23 mouse cellular contexts compared by ENCODE assay signal in genomic region chr11:34290708-34291107, GRCm38 (mm10). TPM values are rescaled to one million over a fixed set of nuclear protein-coding genes. Genes with fewer than 3 reads are reported as not detected.
DNase-seq lines count a peak whose midpoint lies in the region; ATAC-seq and TF ChIP-seq lines count a peak whose summit lies in the region.
"Had no signal": no experiment of that assay in that cellular context is flagged by ENCODE, and none has a peak within 500 bp of the region (broad histone marks: within the 10 kb centered on the region; RNA-seq: fewer than 3 reads in every experiment).

No protein-coding gene starts in this region.

- peak overlapping the region; percentile 62; the same call in 1 of the 2 replicates for H3K27ac ChIP-seq in forebrain, embryonic 10.5 days
- no peak overlapping the region for H3K27ac ChIP-seq in forebrain, postnatal 0 days (ENCODE audit: low read depth, low read length)
- H3K27ac ChIP-seq in midbrain, embryonic 10.5 days (replicated peaks): peak overlapping the region; percentile 7; the same call in 1 of the 2 replicates
- H3K27ac ChIP-seq in midbrain, embryonic 15.5 days: no peak overlapping the region; the same call in 1 of the 2 replicates
- H3K27ac ChIP-seq in forebrain, embryonic 12.5 days: peak overlapping the region; percentile 46; the same call in 1 of the 2 replicates
- peak overlapping the region; percentile 14; the same call in 1 of the 2 replicates for H3K27ac ChIP-seq in forebrain, embryonic 15.5 days (replicated peaks)
- H3K27ac ChIP-seq in liver, postnatal 0 days (ENCODE audit: low read depth): no peak overlapping the region
- H3K27ac ChIP-seq: embryonic facial prominence, embryonic 10.5 days; heart, adult 2 months; heart, embryonic 15.5 days; hindbrain, postnatal 0 days had no signal

- TF ChIP-seq CTCF in forebrain, postnatal 0 days (IDR thresholded peaks at IDR 0.05; ENCODE audit: low read depth): no peak
- no peak for TF ChIP-seq CTCF in liver, postnatal 0 days (IDR thresholded peaks at IDR 0.05; ENCODE audit: low read depth)

- no peak overlapping the region for H3K4me2 ChIP-seq in forebrain, postnatal 0 days (ENCODE audit: low read depth)
- no peak overlapping the region for H3K4me2 ChIP-seq in midbrain, embryonic 15.5 days
- no peak overlapping the region for H3K4me2 ChIP-seq in forebrain, embryonic 12.5 days
- no peak overlapping the region for H3K4me2 ChIP-seq in forebrain, embryonic 15.5 days (replicated peaks)
- no peak overlapping the region for H3K4me2 ChIP-seq in liver, postnatal 0 days (ENCODE audit: low read depth, low read length)
- H3K4me2 ChIP-seq: heart, embryonic 11.5 days; heart, embryonic 15.5 days had no signal

- no peak overlapping the region for H3K4me3 ChIP-seq in forebrain, embryonic 10.5 days
- H3K4me3 ChIP-seq in forebrain, postnatal 0 days (ENCODE audit: low read depth, low read length): no peak overlapping the region
- no peak overlapping the region for H3K4me3 ChIP-seq in midbrain, embryonic 10.5 days
- no peak overlapping the region for H3K4me3 ChIP-seq in midbrain, embryonic 15.5 days
- no peak overlapping the region for H3K4me3 ChIP-seq in forebrain, embryonic 12.5 days (replicated peaks)
- H3K4me3 ChIP-seq in forebrain, embryonic 15.5 days: no peak overlapping the region
- H3K4me3 ChIP-seq in liver, postnatal 0 days (ENCODE audit: low read depth, low read length): no peak overlapping the region
- H3K4me3 ChIP-seq: embryonic facial prominence, embryonic 10.5 days; heart, adult 2 months; heart, embryonic 15.5 days had no signal

- intact Hi-C loops in left cerebral cortex, postnatal 4 days (cut with DNase I): no loop called here

- no peak for ATAC-seq in forebrain, postnatal 0 days
- no peak for ATAC-seq in midbrain, embryonic 15.5 days (replicated peaks)
- ATAC-seq in forebrain, embryonic 12.5 days (ENCODE audit: low FRiP score): peak; percentile 31; the same call in 1 of the 2 replicates
- ATAC-seq in forebrain, embryonic 15.5 days (replicated peaks): no peak
- ATAC-seq in liver, postnatal 0 days: no peak
- ATAC-seq: activated CD4-positive, CD25-positive, alpha-beta regulatory T cell, adult 4 months; hindbrain, postnatal 0 days; Patski had no signal

- peaks cover 78% of the 10 kb centered on the region for H3K27me3 ChIP-seq in forebrain, embryonic 10.5 days (ENCODE audit: poor library complexity, severe bottlenecking)
- H3K27me3 ChIP-seq in forebrain, postnatal 0 days (ENCODE audit: insufficient read depth, low read length): no peaks in the 10 kb centered on the region
- H3K27me3 ChIP-seq in midbrain, embryonic 10.5 days (ENCODE audit: low read depth, poor library complexity, severe bottlenecking): peaks cover 95% of the 10 kb centered on the region
- peaks cover under 1% of the 10 kb centered on the region; the same call in 1 of the 2 replicates for H3K27me3 ChIP-seq in midbrain, embryonic 15.5 days (replicated peaks)
- H3K27me3 ChIP-seq in forebrain, embryonic 12.5 days: peaks cover 27% of the 10 kb centered on the region
- H3K27me3 ChIP-seq in forebrain, embryonic 15.5 days: no peaks in the 10 kb centered on the region
- no peaks in the 10 kb centered on the region for H3K27me3 ChIP-seq in liver, postnatal 0 days (ENCODE audit: insufficient read depth, low read length)
- H3K27me3 ChIP-seq: CH12.LX; heart, embryonic 15.5 days had no signal

- peaks cover 26% of the 10 kb centered on the region for H3K4me1 ChIP-seq in forebrain, embryonic 10.5 days
- peaks cover 5% of the 10 kb centered on the region; the same call in 1 of the 2 replicates for H3K4me1 ChIP-seq in forebrain, postnatal 0 days (ENCODE audit: insufficient read depth)
- peaks cover 25% of the 10 kb centered on the region for H3K4me1 ChIP-seq in midbrain, embryonic 10.5 days
- H3K4me1 ChIP-seq in midbrain, embryonic 15.5 days: peaks cover 12% of the 10 kb centered on the region
- H3K4me1 ChIP-seq in forebrain, embryonic 12.5 days: peaks cover 14% of the 10 kb centered on the region
- H3K4me1 ChIP-seq in forebrain, embryonic 15.5 days: peaks cover 19% of the 10 kb centered on the region
- H3K4me1 ChIP-seq in liver, postnatal 0 days (ENCODE audit: insufficient read depth): no peaks in the 10 kb centered on the region
- H3K4me1 ChIP-seq: heart, embryonic 15.5 days had no signal

- no peak overlapping the region for H3K9ac ChIP-seq in forebrain, postnatal 0 days
- no peak overlapping the region for H3K9ac ChIP-seq in midbrain, embryonic 15.5 days
- no peak overlapping the region for H3K9ac ChIP-seq in forebrain, embryonic 12.5 days
- H3K9ac ChIP-seq in forebrain, embryonic 15.5 days (replicated peaks): no peak overlapping the region
- H3K9ac ChIP-seq in liver, postnatal 0 days (replicated peaks): no peak overlapping the region
- H3K9ac ChIP-seq: heart, embryonic 15.5 days had no signal

- no peak for DNase-seq in forebrain, embryonic 10.5 days (ENCODE audit: extremely low spot score, low spot score)
- no peak for DNase-seq in forebrain, postnatal 0 days
- no peak for DNase-seq in midbrain, embryonic 10.5 days (ENCODE audit: low spot score)
- DNase-seq in left cerebral cortex, postnatal 4 days: no peak
- no peak for DNase-seq in liver, postnatal 0 days
- DNase-seq: adrenal gland, postnatal 14 days; cerebellum, adult 11-12 months; cerebellum, adult 9-10 months; cerebellum, postnatal 25 days; gastrocnemius, postnatal 14 days; heart, adult 2 months; heart, postnatal 14 days had no signal

- H3K36me3 ChIP-seq in forebrain, embryonic 10.5 days (replicated peaks): no peaks in the 10 kb centered on the region
- no peaks in the 10 kb centered on the region for H3K36me3 ChIP-seq in forebrain, postnatal 0 days (ENCODE audit: insufficient read depth)
- H3K36me3 ChIP-seq in midbrain, embryonic 10.5 days: no peaks in the 10 kb centered on the region
- no peaks in the 10 kb centered on the region for H3K36me3 ChIP-seq in midbrain, embryonic 15.5 days (replicated peaks)
- no peaks in the 10 kb centered on the region for H3K36me3 ChIP-seq in forebrain, embryonic 12.5 days (replicated peaks)
- H3K36me3 ChIP-seq in forebrain, embryonic 15.5 days: no peaks in the 10 kb centered on the region
- H3K36me3 ChIP-seq in liver, postnatal 0 days (replicated peaks; ENCODE audit: insufficient read depth, low read length): no peaks in the 10 kb centered on the region; the same call in 1 of the 2 replicates
- H3K36me3 ChIP-seq: embryonic facial prominence, embryonic 10.5 days; heart, embryonic 15.5 days had no signal

- H3K9me3 ChIP-seq in forebrain, embryonic 10.5 days: no peaks in the 10 kb centered on the region
- no peaks in the 10 kb centered on the region for H3K9me3 ChIP-seq in forebrain, postnatal 0 days (ENCODE audit: low read length)
- peaks cover 7% of the 10 kb centered on the region; the same call in 1 of the 2 replicates for H3K9me3 ChIP-seq in midbrain, embryonic 10.5 days (replicated peaks)
- no peaks in the 10 kb centered on the region for H3K9me3 ChIP-seq in midbrain, embryonic 15.5 days
- 0 out of 2 replicates have a peak, but pooled peaks cover 4% of the 10 kb centered on the region for H3K9me3 ChIP-seq in forebrain, embryonic 12.5 days
- no peaks in the 10 kb centered on the region for H3K9me3 ChIP-seq in forebrain, embryonic 15.5 days
- H3K9me3 ChIP-seq in liver, postnatal 0 days (ENCODE audit: low read length): no peaks in the 10 kb centered on the region
- H3K9me3 ChIP-seq: embryonic facial prominence, embryonic 10.5 days; heart, embryonic 15.5 days had no signal

- WGBS in forebrain, embryonic 10.5 days: 14% methylated on average over 2 of the region's 2 CpGs
- WGBS in forebrain, postnatal 0 days: 17% methylated on average over 2 of the region's 2 CpGs
- WGBS in midbrain, embryonic 10.5 days: 10% methylated on average over 2 of the region's 2 CpGs
- 12% methylated on average over 2 of the region's 2 CpGs for WGBS in midbrain, embryonic 15.5 days
- 13% methylated on average over 2 of the region's 2 CpGs for WGBS in forebrain, embryonic 12.5 days
- 4% methylated on average over 2 of the region's 2 CpGs for WGBS in forebrain, embryonic 15.5 days
- WGBS in liver, postnatal 0 days (ENCODE audit: insufficient replicate concordance): 56% methylated on average over 2 of the region's 2 CpGs

- no peak for TF ChIP-seq EP300 in liver, postnatal 0 days (IDR thresholded peaks at IDR 0.05; ENCODE audit: low read depth)

RNA-seq across cellular contexts. Expression of gene Fam196b, which starts 23.9 kb away (rescaled TPM):
- polyA plus RNA-seq in forebrain, embryonic 10.5 days (2016; fragmentation: Nextera tagmentation; extraction: Ambion mirVana): 0.36 TPM in 2 replicates
- total RNA-seq in forebrain, postnatal 0 days (2014; rRNA removed): 3.5 and 5.0 TPM in 2 replicates
- polyA plus RNA-seq in forebrain, postnatal 0 days (2015; fragmentation: Nextera tagmentation; extraction: Ambion mirVana): 0.79 and 1.5 TPM in 2 replicates
- polyA plus RNA-seq in midbrain, embryonic 10.5 days (2016; fragmentation: Nextera tagmentation; extraction: Ambion mirVana): 0.33 and 0.52 TPM in 2 replicates
- polyA plus RNA-seq in midbrain, embryonic 15.5 days (2015; fragmentation: Nextera tagmentation; extraction: Ambion mirVana): 5.1 and 6.4 TPM in 2 replicates
- polyA plus RNA-seq in forebrain, embryonic 12.5 days (2016; fragmentation: Nextera tagmentation; extraction: Ambion mirVana): 0.86 and 1.7 TPM in 2 replicates
- 1.9 and 2.2 TPM in 2 replicates for polyA plus RNA-seq in forebrain, embryonic 15.5 days (2015; fragmentation: Nextera tagmentation; extraction: Ambion mirVana)
- 1 to 10 TPM; 2.3 to 2.7 TPM for total RNA-seq in left cerebral cortex, postnatal 4 days (2021)
- 0.11 and 0.13 TPM in 2 replicates for polyA plus RNA-seq in liver, postnatal 0 days (2015; fragmentation: Nextera tagmentation; extraction: Ambion mirVana)
- total RNA-seq: adrenal gland, adult 18-20 months; adrenal gland, postnatal 14 days; heart, adult 2 months; heart, postnatal 14 days had no signal
- polyA plus RNA-seq: Patski had no signal

Comparison
In these comparisons a context has a peak if more than half of its experiments do, and no peak if none do; other contexts are left out.
1. H3K27ac ChIP-seq: peak in forebrain, embryonic 10.5 days (single experiment), midbrain, embryonic 10.5 days (single experiment), forebrain, embryonic 12.5 days (single experiment) and forebrain, embryonic 15.5 days (single experiment); none in forebrain, postnatal 0 days (single experiment), midbrain, embryonic 15.5 days (single experiment) and liver, postnatal 0 days (single experiment).